Mouse (Mus musculus) bone marrow macrophage, adult 2 months (primary cell): ENCODE data around the gene Abcg1.

Source experiments
- CTCF ChIP-seq: IDR thresholded peaks from 2 replicates; pipeline ENCODE4 v1.5.1; 2012; ENCODE audit warnings: low read depth, mild to moderate bottlenecking, low read length, moderate library complexity
- POLR2A ChIP-seq: IDR thresholded peaks from 2 replicates; pipeline ENCODE4 v1.6.1; 2012; ENCODE audit warnings: mild to moderate bottlenecking, low read depth, low read length, borderline replicate concordance

- TF ChIP-seq CTCF (no peak), POLR2A (no peak)
Observed at GRCm38 (mm10) chr17:31008416-31008815, 49.1 kb upstream of the Abcg1 start.
